In the genomic region with DNA sequence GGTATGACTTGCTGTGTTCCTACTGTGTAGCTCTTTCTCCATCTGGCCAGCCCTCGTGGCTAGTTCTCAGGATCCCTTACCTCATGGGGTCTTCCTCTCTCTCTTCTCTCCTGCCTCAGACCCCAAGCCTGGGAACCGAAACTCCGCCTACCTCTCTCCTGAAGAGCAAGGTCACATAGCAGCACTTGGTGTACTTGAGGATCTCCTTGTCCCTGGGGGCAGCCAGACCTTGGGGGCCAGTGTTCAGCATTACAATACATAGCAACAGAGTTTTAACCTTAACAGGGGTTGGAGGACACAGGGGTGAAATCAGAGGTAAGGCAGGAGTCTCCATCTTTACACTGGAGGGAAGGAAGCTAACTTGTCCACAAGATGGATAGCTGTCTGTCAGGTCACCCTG, we compare ENCODE assay signal across 11 mouse cellular contexts. TPM values are rescaled to one million over a fixed set of nuclear protein-coding genes. Genes with fewer than 3 reads are reported as not detected.
DNase-seq lines count a peak whose midpoint lies in the region; TF ChIP-seq lines count a peak whose summit lies in the region.
"Had no signal": no experiment of that assay in that cellular context is flagged by ENCODE, and none has a peak within 500 bp of the region (broad histone marks: within the 10 kb centered on the region; RNA-seq: fewer than 3 reads in every experiment).

No protein-coding gene starts in this region.

- H3K79me2 ChIP-seq in liver, adult 2 months (ENCODE audit: control insufficient read depth, insufficient read depth, low read length) = no peaks in the 10 kb centered on the region

- no peak for DNase-seq in layer of hippocampus, adult 2 months (ENCODE audit: low spot score in 2 of 2)
- no peak for DNase-seq in layer of hippocampus, adult 8-10 months (ENCODE audit: low spot score in 2 of 2)
- peak; percentile 81 for DNase-seq in ES-CJ7 (ENCODE audit: low read depth, low spot score)
- peak; percentile 85 for DNase-seq in R1 (ENCODE audit: low read depth, low spot score)
- no peak for DNase-seq in liver, adult 2 months (ENCODE audit: extremely low read depth, low read depth, low spot score)
- DNase-seq in frontal cortex, postnatal 36 days (ENCODE audit: low spot score in 2 of 2) = no peak
- DNase-seq in lung, postnatal 14 days = no peak
- DNase-seq: heart, postnatal 36 days; lung, postnatal 36 days had no signal

- 83% methylated on average over 3 of the region's 3 CpGs for WGBS in liver, adult 2 months

- no peak for TF ChIP-seq POLR2A in liver, adult 2 months (IDR thresholded peaks at IDR 0.05; ENCODE audit: extremely low read depth, insufficient read depth, low read length)

- peak overlapping the region; percentile 23; the same call in 1 of the 2 replicates for H3K27ac ChIP-seq in layer of hippocampus, adult 2 months
- peak overlapping the region; percentile 4; the same call in 1 of the 2 replicates for H3K27ac ChIP-seq in liver, adult 2 months (replicated peaks; ENCODE audit: insufficient read depth, low read depth, low read length)
- H3K27ac ChIP-seq: kidney, postnatal 0 days had no signal

- no peak overlapping the region for H3K9ac ChIP-seq in liver, adult 2 months (ENCODE audit: low read depth, low read length)

- peaks cover 3% of the 10 kb centered on the region; the same call in 1 of the 2 replicates for H3K4me1 ChIP-seq in liver, adult 2 months (ENCODE audit: control insufficient read depth, insufficient read depth, low read length)

- no peak overlapping the region for H3K4me3 ChIP-seq in layer of hippocampus, adult 2 months
- H3K4me3 ChIP-seq in liver, adult 2 months (ENCODE audit: insufficient read depth, low read depth, low read length) = no peak overlapping the region
- H3K4me3 ChIP-seq: erythroblast, embryonic 14.5 days had no signal

- no peaks in the 10 kb centered on the region for H3K27me3 ChIP-seq in liver, adult 2 months (ENCODE audit: control insufficient read depth, insufficient read depth, low read length)

- no peaks in the 10 kb centered on the region for H3K36me3 ChIP-seq in liver, adult 2 months (ENCODE audit: control insufficient read depth, insufficient read depth, low read length)

- no peak for TF ChIP-seq CTCF in layer of hippocampus, adult 2 months (conservative IDR thresholded peaks at IDR 0.05)
- no peak for TF ChIP-seq CTCF in liver, adult 2 months (IDR thresholded peaks at IDR 0.05; ENCODE audit: low read depth, low read length)

RNA-seq across cellular contexts. Expression of gene Arvcf, which starts 39.0 kb away (rescaled TPM):
- 10 to 100 TPM; 40.4 to 41.4 TPM for total RNA-seq in layer of hippocampus, adult 2 months (2021)
- total RNA-seq in layer of hippocampus, adult 8-10 months (2022) = 10 to 100 TPM; 35.5 to 52.4 (median 41.6) TPM
- total RNA-seq in liver, adult 2 months (2014; rRNA removed) = 14.1 and 18.5 TPM in 2 replicates
- polyA plus RNA-seq in liver, adult 2 months (2012; rRNA removed) = 17.1 and 18.4 TPM in 2 replicates

RNA-seq across cellular contexts. Expression of gene Tango2, which starts 39.1 kb away (rescaled TPM):
- 100 to 1,000 TPM; 128 to 130 TPM for total RNA-seq in layer of hippocampus, adult 2 months (2021)
- total RNA-seq in layer of hippocampus, adult 8-10 months (2022) = 100 to 1,000 TPM; 112 to 138 (median 127) TPM
- 42.4 and 58.0 TPM in 2 replicates for total RNA-seq in liver, adult 2 months (2014; rRNA removed)
- 52.6 and 57.1 TPM in 2 replicates for polyA plus RNA-seq in liver, adult 2 months (2012; rRNA removed)

RNA-seq across cellular contexts. Expression of gene Txnrd2, which starts 39.2 kb away (rescaled TPM):
- 10 to 100 TPM; 19.7 to 21.4 TPM for total RNA-seq in layer of hippocampus, adult 2 months (2021)
- total RNA-seq in layer of hippocampus, adult 8-10 months (2022) = 10 to 100 TPM; 19.4 to 24.4 (median 21.0) TPM
- 23.9 and 30.9 TPM in 2 replicates for total RNA-seq in liver, adult 2 months (2014; rRNA removed)
- polyA plus RNA-seq in liver, adult 2 months (2012; rRNA removed) = 39.1 and 46.6 TPM in 2 replicates

RNA-seq across cellular contexts. Expression of gene Comt, which starts 39.7 kb away (rescaled TPM):
- 10 to 100 TPM; 74.6 to 75.1 TPM for total RNA-seq in layer of hippocampus, adult 2 months (2021)
- 10 to 100 TPM; 67.1 to 80.6 (median 76.9) TPM for total RNA-seq in layer of hippocampus, adult 8-10 months (2022)
- total RNA-seq in liver, adult 2 months (2014; rRNA removed) = 474 and 538 TPM in 2 replicates
- 779 and 1,223 TPM in 2 replicates for polyA plus RNA-seq in liver, adult 2 months (2012; rRNA removed)

Comparison
In these comparisons a context has a peak if more than half of its experiments do, and no peak if none do; other contexts are left out.
1. DNase-seq: peak in ES-CJ7 (single experiment) and R1 (single experiment); none in layer of hippocampus, adult 2 months (0 of 2), layer of hippocampus, adult 8-10 months (0 of 2), liver, adult 2 months (single experiment), frontal cortex, postnatal 36 days (0 of 2) and lung, postnatal 14 days (single experiment).